Mouse (Mus musculus): Measurements from ENCODE around the gene Clcn2.

GRCm38 (mm10) chr16:20677380-20677779, 40.2 kb downstream of the Clcn2 start:
- TF ChIP-seq POLR2A (IDR thresholded peaks at IDR 0.05; ENCODE audit: insufficient read length, low read depth) (no peak), USF1 (IDR thresholded peaks at IDR 0.05; ENCODE audit: low read depth) (no peak), MYOG (IDR thresholded peaks at IDR 0.05; ENCODE audit: control insufficient read depth in 1 of 3, insufficient read depth in 1 of 3, insufficient read length in 2 of 3, low read depth in 2 of 3) (no peak), MAX (IDR thresholded peaks at IDR 0.05; ENCODE audit: low read depth) (no peak)
